Comparison of ENCODE assay signal across 22 mouse cellular contexts in genomic region chr16:24656026-24656425, GRCm38 (mm10).
DNase-seq lines count a peak whose midpoint lies in the region; ATAC-seq and TF ChIP-seq lines count a peak whose summit lies in the region.
"Had no signal": no experiment of that assay in that cellular context is flagged by ENCODE, and none has a peak within 500 bp of the region (broad histone marks: within the 10 kb centered on the region; RNA-seq: fewer than 3 reads in every experiment).

No protein-coding gene starts in this region.

- no peak overlapping the region for H3K4me3 ChIP-seq in heart, adult 2 months
- H3K4me3 ChIP-seq in kidney, embryonic 16.5 days (ENCODE audit: low read length) = no peak overlapping the region
- H3K4me3 ChIP-seq: embryonic facial prominence, embryonic 10.5 days; embryonic facial prominence, embryonic 12.5 days; forebrain, embryonic 13.5 days had no signal

- no peaks in the 10 kb centered on the region for H3K79me2 ChIP-seq in heart, adult 2 months (replicated peaks; ENCODE audit: control insufficient read depth, insufficient read depth, low read length)

- H3K9me3 ChIP-seq in kidney, embryonic 16.5 days (ENCODE audit: low read length) = no peaks in the 10 kb centered on the region
- H3K9me3 ChIP-seq: embryonic facial prominence, embryonic 10.5 days; embryonic facial prominence, embryonic 12.5 days; forebrain, embryonic 13.5 days had no signal

- TF ChIP-seq POLR2A in heart, adult 2 months (IDR thresholded peaks at IDR 0.05; ENCODE audit: insufficient read depth, low read depth, low read length) = no peak

- DNase-seq in heart, adult 11 months = peak; percentile 48
- no peak for DNase-seq in heart, adult 2 months
- DNase-seq in thymus, postnatal 0 days (ENCODE audit: low spot score) = peak; percentile 68
- DNase-seq in thymus, postnatal 14 days = peak; percentile 52
- peak; percentile 36 for DNase-seq in thymus, postnatal 4 days
- no peak for DNase-seq in heart, postnatal 14 days
- DNase-seq: adrenal gland, postnatal 14 days; B cell, adult 2 months; cerebellum, adult 11-12 months; cerebellum, adult 2 months; cerebellum, adult 9-10 months; cerebellum, postnatal 10 days; cerebellum, postnatal 25 days had no signal

- peaks cover 1% of the 10 kb centered on the region for H3K4me1 ChIP-seq in heart, adult 2 months (ENCODE audit: control insufficient read depth, insufficient read depth, low read length)
- no peaks in the 10 kb centered on the region for H3K4me1 ChIP-seq in kidney, embryonic 16.5 days (ENCODE audit: insufficient read depth, low read length)
- H3K4me1 ChIP-seq: embryonic facial prominence, embryonic 10.5 days; embryonic facial prominence, embryonic 12.5 days had no signal

- no peak overlapping the region for H3K9ac ChIP-seq in heart, adult 2 months (ENCODE audit: low read depth, low read length)
- H3K9ac ChIP-seq in kidney, embryonic 16.5 days (replicated peaks; ENCODE audit: low read length) = no peak overlapping the region
- H3K9ac ChIP-seq: embryonic facial prominence, embryonic 12.5 days; forebrain, embryonic 13.5 days had no signal

- H3K27ac ChIP-seq in heart, adult 2 months = no peak overlapping the region
- H3K27ac ChIP-seq in kidney, embryonic 16.5 days (ENCODE audit: low read length) = no peak overlapping the region
- H3K27ac ChIP-seq: embryonic facial prominence, embryonic 10.5 days; embryonic facial prominence, embryonic 12.5 days; forebrain, embryonic 13.5 days had no signal

- no peak overlapping the region for H3K4me2 ChIP-seq in kidney, embryonic 16.5 days (replicated peaks; ENCODE audit: low read depth, low read length)
- H3K4me2 ChIP-seq: embryonic facial prominence, embryonic 12.5 days; forebrain, embryonic 13.5 days had no signal

- TF ChIP-seq EP300 in heart, adult 2 months (IDR thresholded peaks at IDR 0.05; ENCODE audit: insufficient read depth, low read depth, low read length) = no peak

- H3K27me3 ChIP-seq in heart, adult 2 months (ENCODE audit: control insufficient read depth, insufficient read depth, low read length) = no peaks in the 10 kb centered on the region
- no peaks in the 10 kb centered on the region for H3K27me3 ChIP-seq in kidney, embryonic 16.5 days (ENCODE audit: insufficient read depth, low read length)
- H3K27me3 ChIP-seq: CH12.LX; embryonic facial prominence, embryonic 12.5 days; forebrain, embryonic 13.5 days; Patski had no signal

- no peak for ATAC-seq in kidney, embryonic 16.5 days (ENCODE audit: low FRiP score, low TSS enrichment)
- ATAC-seq: activated CD4-positive, CD25-positive, alpha-beta regulatory T cell, adult 4 months; CD4-positive, CD25-positive, alpha-beta regulatory T cell, adult 4 months; forebrain, embryonic 13.5 days; Patski had no signal

- WGBS in heart, adult 2 months = 80% methylated on average over 8 of the region's 8 CpGs
- WGBS in kidney, embryonic 16.5 days = 92% methylated on average over 8 of the region's 8 CpGs

- intact Hi-C loops in heart, adult 2 months (cut with DNase I) = no loop called here
- intact Hi-C loops in heart, postnatal 14 days (cut with DNase I) = no loop called here

- no peaks in the 10 kb centered on the region; the same call in 1 of the 2 replicates for H3K36me3 ChIP-seq in heart, adult 2 months (ENCODE audit: control insufficient read depth, insufficient read depth, low read length)
- no peaks in the 10 kb centered on the region for H3K36me3 ChIP-seq in kidney, embryonic 16.5 days (ENCODE audit: insufficient read depth, low read length)
- H3K36me3 ChIP-seq: embryonic facial prominence, embryonic 10.5 days; embryonic facial prominence, embryonic 12.5 days; G1E had no signal

- TF ChIP-seq CTCF in heart, adult 2 months (IDR thresholded peaks at IDR 0.05) = no peak

Comparison
In these comparisons a context has a peak if more than half of its experiments do, and no peak if none do; other contexts are left out.
1. DNase-seq: peak in heart, adult 11 months (single experiment), thymus, postnatal 0 days (single experiment), thymus, postnatal 14 days (single experiment) and thymus, postnatal 4 days (single experiment); none in heart, adult 2 months (0 of 2) and heart, postnatal 14 days (0 of 2).